Mouse (Mus musculus): ENCODE data around the gene Fam20a.

DNA sequence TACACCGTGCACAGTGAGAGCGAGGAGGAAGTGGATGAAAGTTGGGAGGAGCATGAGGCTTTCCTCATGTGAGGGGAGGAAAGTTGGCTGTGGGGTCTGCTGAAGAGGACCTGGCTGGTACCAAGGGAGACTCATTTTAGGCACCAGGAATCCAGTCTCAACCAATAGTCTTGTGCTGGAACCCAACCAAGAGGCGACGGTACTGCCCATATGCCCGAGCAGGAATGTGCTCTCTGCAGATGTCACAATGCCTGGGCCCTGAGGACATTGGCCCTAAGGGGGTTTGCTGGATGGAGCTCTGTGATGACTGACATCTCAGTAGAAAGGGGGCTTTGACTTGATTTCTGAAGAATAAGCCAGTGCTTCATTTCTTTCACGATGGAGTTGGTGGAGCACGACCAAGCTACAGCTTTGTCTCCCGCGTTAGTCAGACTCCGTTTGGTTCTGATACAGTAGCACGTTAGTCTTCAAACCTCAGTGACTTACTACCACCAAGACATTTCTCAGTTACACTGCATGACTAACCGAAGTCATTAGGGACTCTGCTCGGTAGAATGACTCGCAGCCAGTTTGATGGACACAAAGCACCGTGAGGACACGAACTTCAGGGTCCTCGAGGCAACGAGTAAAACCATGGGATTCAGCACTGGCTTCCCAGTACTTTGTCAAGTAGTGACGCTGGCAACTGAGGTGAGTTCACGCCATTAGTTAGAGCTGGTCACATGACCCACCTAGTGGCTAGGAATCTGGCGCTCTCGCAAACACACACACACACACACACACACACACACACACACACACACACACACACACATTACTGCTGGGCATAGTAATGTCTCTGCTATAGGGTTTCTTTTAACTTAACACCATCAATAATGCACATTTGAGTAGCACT, 17.5 kb downstream of the Fam20a start:
- TF ChIP-seq CTCF (IDR thresholded peaks at IDR 0.05) (no peak), POLR2A (IDR thresholded peaks at IDR 0.05; ENCODE audit: insufficient read depth, low read depth, low read length) (no peak)
